Mouse (Mus musculus): ENCODE measurements around the gene Cipc.

GRCm38 (mm10) chr12:86915617-86916016, 31.2 kb upstream of the Cipc start:
- no peak for TF ChIP-seq GATA1 (IDR thresholded peaks at IDR 0.05; ENCODE audit: borderline replicate concordance, low read length)
- no peak for TF ChIP-seq FLI1 (IDR thresholded peaks at IDR 0.05; ENCODE audit: low read length)

All from megakaryocyte, embryonic 14.5 days (primary cell).